Mouse (Mus musculus): Measurements from ENCODE around the gene Rmi1. TPM values are rescaled to one million over a fixed set of nuclear protein-coding genes. Genes with fewer than 3 reads are reported as not detected.
A peak's percentile ranks its signal among the peaks of the same experiment; 100 is the strongest.

Rmi1 gene
- 5.2 TPM for polyA plus RNA-seq (2012; fragmentation: generic; extraction: Trizol)

- Histone ChIP-seq H3ac (ENCODE audit: control insufficient read depth, insufficient read length) (peak within 1 kb of the TSS; percentile 74), H3K79me2 (ENCODE audit: control insufficient read depth, insufficient read depth) (peaks cover 84% of the 10 kb centered on the region), H3K4me3 (peak within 1 kb of the TSS; percentile 79), H3K27me3 (ENCODE audit: control insufficient read depth, insufficient read depth, insufficient read length) (no peaks in the 10 kb centered on the region), H3K36me3 (ENCODE audit: control insufficient read depth, insufficient read depth) (peaks cover 28% of the 10 kb centered on the region), H3K4me2 (ENCODE audit: low read depth) (peak within 1 kb of the TSS; percentile 72)
- peak; percentile 93 for TF ChIP-seq USF1 (IDR thresholded peaks at IDR 0.05; ENCODE audit: low read depth)
- peak; percentile 92 for TF ChIP-seq POLR2AphosphoS2 (IDR thresholded peaks at IDR 0.05; ENCODE audit: insufficient read length, low read depth)
- TF ChIP-seq TCF12 (IDR thresholded peaks at IDR 0.05; ENCODE audit: insufficient read depth, poor library complexity, severe bottlenecking) = no peak
- TF ChIP-seq MYOG (IDR thresholded peaks at IDR 0.05; ENCODE audit: control insufficient read depth in 1 of 3, insufficient read depth in 1 of 3, insufficient read length in 2 of 3, low read depth in 2 of 3) = no peak
- peak; percentile 54 for TF ChIP-seq REST (IDR thresholded peaks at IDR 0.05; ENCODE audit: insufficient read depth, insufficient read length)
- peak in 1 of 3 experiments; percentile 13 for TF ChIP-seq MYOD1 (IDR thresholded peaks at IDR 0.05; ENCODE audit: control insufficient read depth in 1 of 3, insufficient read length in 2 of 3, low read depth in 2 of 3)
- peak; percentile 77 for TF ChIP-seq POLR2A (IDR thresholded peaks at IDR 0.05; ENCODE audit: insufficient read length, low read depth)
- peak; percentile 60 for TF ChIP-seq E2F4 (IDR thresholded peaks at IDR 0.05; ENCODE audit: insufficient read depth)
Measured at GRCm38 (mm10) chr13:58402003-58402743, at the start of gene Rmi1. Gene Rmi1 (plus strand): TSS chr13:58402248.

GRCm38 (mm10) chr13:58352996-58353395 lies 49.1 kb upstream of the Rmi1 start:
- TF ChIP-seq TCF3 (IDR thresholded peaks at IDR 0.05; ENCODE audit: insufficient read length, low read depth) = no peak
- TF ChIP-seq CEBPB (IDR thresholded peaks at IDR 0.05; ENCODE audit: insufficient read depth, poor library complexity, severe bottlenecking) = no peak
- TF ChIP-seq TCF12 (IDR thresholded peaks at IDR 0.05; ENCODE audit: insufficient read depth, poor library complexity, severe bottlenecking) = no peak
- TF ChIP-seq MYOG (IDR thresholded peaks at IDR 0.05; ENCODE audit: control insufficient read depth in 1 of 3, insufficient read depth in 1 of 3, insufficient read length in 2 of 3, low read depth in 2 of 3) = no peak
- TF ChIP-seq MAX (IDR thresholded peaks at IDR 0.05; ENCODE audit: low read depth) = no peak
- no peak for TF ChIP-seq POLR2A (IDR thresholded peaks at IDR 0.05; ENCODE audit: insufficient read length, low read depth)
- TF ChIP-seq REST (IDR thresholded peaks at IDR 0.05; ENCODE audit: insufficient read depth, insufficient read length) = no peak
- no peak for TF ChIP-seq MYOD1 (IDR thresholded peaks at IDR 0.05; ENCODE audit: control insufficient read depth in 1 of 3, insufficient read length in 2 of 3, low read depth in 2 of 3)
- no peak for TF ChIP-seq USF1 (IDR thresholded peaks at IDR 0.05; ENCODE audit: low read depth)
- no peak for TF ChIP-seq POLR2AphosphoS2 (IDR thresholded peaks at IDR 0.05; ENCODE audit: insufficient read length, low read depth)
- TF ChIP-seq SRF (IDR thresholded peaks at IDR 0.05; ENCODE audit: control insufficient read depth, insufficient read length, low read depth) = no peak
- no peak for TF ChIP-seq E2F4 (IDR thresholded peaks at IDR 0.05; ENCODE audit: insufficient read depth)
- Histone ChIP-seq H3K27me3 (ENCODE audit: control insufficient read depth, insufficient read depth, insufficient read length) (no peaks in the 10 kb centered on the region), H3ac (ENCODE audit: control insufficient read depth, insufficient read length) (no peak overlapping the region), H3K79me2 (ENCODE audit: control insufficient read depth, insufficient read depth) (no peaks in the 10 kb centered on the region), H3K4me2 (ENCODE audit: low read depth) (no peak overlapping the region), H3K4me3 (no peak overlapping the region), H3K36me3 (ENCODE audit: control insufficient read depth, insufficient read depth) (no peaks in the 10 kb centered on the region)

- peak within 1 kb of the TSS; percentile 3 for H3K4me3 ChIP-seq
- TF ChIP-seq REST (IDR thresholded peaks at IDR 0.05; ENCODE audit: insufficient read depth, insufficient read length) (no peak), MYOD1 (IDR thresholded peaks at IDR 0.05; ENCODE audit: control insufficient read depth in 1 of 3, insufficient read length in 2 of 3, low read depth in 2 of 3) (peak in 1 of 3 experiments; percentile 18)
- peak within 1 kb of the TSS; percentile 23 for H3ac ChIP-seq (ENCODE audit: control insufficient read depth, insufficient read length)
- H3K79me2 ChIP-seq (ENCODE audit: control insufficient read depth, insufficient read depth) = no peaks in the 10 kb centered on the region
- no peaks in the 10 kb centered on the region for H3K36me3 ChIP-seq (ENCODE audit: control insufficient read depth, insufficient read depth)
- H3K4me2 ChIP-seq (ENCODE audit: low read depth) = peak within 1 kb of the TSS; percentile 65
- H3K27me3 ChIP-seq (ENCODE audit: control insufficient read depth, insufficient read depth, insufficient read length) = no peaks in the 10 kb centered on the region
Measured at GRCm38 (mm10) chr13:58358629-58359303, 43.3 kb upstream of the Rmi1 start, which contains the start of gene Kif27. Gene Kif27 (minus strand): TSS chr13:58359122.

GRCm38 (mm10) chr13:58359304-58359653 lies 42.8 kb upstream of the Rmi1 start:
- H3K36me3 ChIP-seq (ENCODE audit: control insufficient read depth, insufficient read depth) = no peaks in the 10 kb centered on the region
- H3K4me2 ChIP-seq (ENCODE audit: low read depth) = peak overlapping the region; percentile 65
- H3K4me3 ChIP-seq = peak overlapping the region; percentile 3
- no peaks in the 10 kb centered on the region for H3K79me2 ChIP-seq (ENCODE audit: control insufficient read depth, insufficient read depth)
- no peaks in the 10 kb centered on the region for H3K27me3 ChIP-seq (ENCODE audit: control insufficient read depth, insufficient read depth, insufficient read length)
- no peak for TF ChIP-seq MYOG (IDR thresholded peaks at IDR 0.05; ENCODE audit: control insufficient read depth in 1 of 3, insufficient read depth in 1 of 3, insufficient read length in 2 of 3, low read depth in 2 of 3)
- TF ChIP-seq MAX (IDR thresholded peaks at IDR 0.05; ENCODE audit: low read depth) = no peak
- TF ChIP-seq REST (IDR thresholded peaks at IDR 0.05; ENCODE audit: insufficient read depth, insufficient read length) = no peak
- TF ChIP-seq SRF (IDR thresholded peaks at IDR 0.05; ENCODE audit: control insufficient read depth, insufficient read length, low read depth) = no peak
- no peak for TF ChIP-seq TCF12 (IDR thresholded peaks at IDR 0.05; ENCODE audit: insufficient read depth, poor library complexity, severe bottlenecking)
- no peak for TF ChIP-seq POLR2A (IDR thresholded peaks at IDR 0.05; ENCODE audit: insufficient read length, low read depth)
- no peak for TF ChIP-seq E2F4 (IDR thresholded peaks at IDR 0.05; ENCODE audit: insufficient read depth)
- no peak for TF ChIP-seq TCF3 (IDR thresholded peaks at IDR 0.05; ENCODE audit: insufficient read length, low read depth)
- H3ac ChIP-seq (ENCODE audit: control insufficient read depth, insufficient read length) = peak overlapping the region; percentile 23

Data from myocyte (in vitro differentiated cells).